Mouse (Mus musculus) gastrocnemius, postnatal 10 days (tissue): ENCODE measurements around the gene Lor. TPM values are rescaled to one million over a fixed set of nuclear protein-coding genes. Genes with fewer than 3 reads are reported as not detected.
A peak's percentile ranks its signal among the peaks of the same experiment; 100 is the strongest.

Source experiments
- DNase-seq: peaks from one replicate; pipeline ENCODE4 v3.0.0; 2021; ENCODE audit warnings: mixed read lengths
- long read RNA-seq, 2 experiments: library from polyadenylated mRNA; stranded (forward); transcript quantifications; one replicate each; pipeline ENCODE4 v2.0.0; 2021
- microRNA-seq, 2 experiments: library from miRNA; unstranded; fragments of <30 nt; microRNA quantifications; one replicate each; pipeline ENCODE4 v1.2.0; 2021
- total RNA-seq, 2 experiments: library from RNA; stranded (reverse); gene quantifications; 2 replicates each; pipeline ENCODE4 v1.2.3; 2021

The Lor gene
- total RNA-seq = not detected
- long read RNA-seq, experiment 1 = 0 reads
- long read RNA-seq, experiment 2 = 0 reads

DNA sequence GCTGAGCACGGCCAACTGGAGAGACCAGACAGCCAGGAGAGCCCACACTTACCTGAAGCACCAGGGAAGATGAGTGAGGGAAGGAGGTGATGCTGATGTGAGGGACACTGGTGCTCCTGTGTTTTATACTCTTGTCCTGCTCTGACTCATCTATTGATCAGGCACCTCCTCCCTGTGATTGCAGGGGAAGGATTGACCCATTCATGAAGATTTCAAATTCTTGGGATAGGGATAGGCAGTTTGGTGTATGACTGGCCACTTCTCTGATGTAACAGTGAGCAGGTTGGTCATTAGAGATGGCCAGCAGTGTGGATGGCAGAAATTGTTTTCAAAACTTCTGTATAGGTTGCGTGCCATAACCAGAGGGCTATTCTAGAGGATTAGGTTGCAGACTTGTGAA lies at the start of gene Lor:
Gene Lor (minus strand): TSS at position 101 of the 400 bp plus-strand sequence.
- no peak for DNase-seq

GRCm38 (mm10) chr3:92123847-92124246 lies 40.9 kb upstream of the Lor start, which contains the start of gene Prr9:
TSS of gene Prr9 (minus strand) at chr3:92123947.
- DNase-seq = no peak

DNA sequence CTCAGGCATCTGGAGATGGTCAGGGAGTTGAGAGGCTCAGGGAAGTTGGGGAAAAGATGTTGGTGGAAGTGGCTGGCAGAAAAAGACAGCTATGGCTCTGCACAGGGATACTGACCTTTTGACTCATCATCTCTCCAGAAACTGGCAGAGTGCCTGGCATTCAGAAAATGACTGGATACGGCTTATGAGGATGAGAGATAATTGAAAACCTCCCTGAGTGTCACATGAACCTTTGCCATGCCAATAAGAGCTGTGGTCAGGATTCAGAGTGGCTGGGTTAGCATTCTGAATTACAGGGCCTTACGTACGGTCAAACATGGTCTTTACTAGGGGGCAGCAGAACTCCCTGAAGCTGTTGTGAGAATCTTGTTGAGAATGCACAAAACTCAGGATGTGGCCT lies 38.0 kb upstream of the Lor start:
- DNase-seq = no peak

DNA sequence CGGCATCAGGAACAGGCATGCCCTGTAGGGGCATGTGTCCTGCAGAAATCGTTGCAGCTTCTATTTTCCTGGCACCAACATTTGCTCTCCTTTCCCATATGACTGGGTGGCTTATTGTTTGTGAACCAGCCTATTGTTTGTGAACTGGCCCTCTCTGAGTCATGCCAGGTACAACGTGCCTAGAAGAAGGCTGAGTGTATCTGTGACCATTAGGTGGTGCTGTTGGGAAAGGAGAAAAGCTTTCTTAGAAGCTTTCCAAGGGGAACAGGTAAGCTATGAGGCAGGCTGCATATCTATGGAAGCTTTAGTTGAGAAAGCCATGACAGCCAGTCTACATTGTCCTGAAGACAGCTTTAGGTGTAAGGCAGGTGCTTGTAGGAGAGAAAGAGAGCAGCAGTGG lies 35.0 kb upstream of the Lor start:
- DNase-seq = no peak

- DNase-seq = no peak
Observed at GRCm38 (mm10) chr3:92111526-92111925, 28.6 kb upstream of the Lor start.

DNA sequence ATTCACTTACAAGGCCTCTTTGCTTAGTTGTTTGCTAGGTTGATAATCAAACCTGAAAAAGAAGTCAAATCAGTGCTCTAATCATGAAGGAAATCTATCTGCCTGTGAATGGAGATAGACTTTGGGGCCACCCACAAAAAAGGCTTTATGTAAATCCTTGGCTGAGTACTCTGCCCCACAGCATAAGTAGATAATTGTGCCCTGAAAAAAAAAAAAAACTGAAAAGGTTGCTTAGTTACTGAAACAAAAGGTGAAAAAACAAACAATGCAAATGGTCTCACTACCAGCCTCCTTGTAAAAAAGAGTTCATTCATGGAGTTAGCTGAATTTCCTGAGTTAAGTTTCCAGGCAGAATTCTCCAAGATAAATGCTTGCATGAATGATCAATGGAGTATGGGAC lies 27.8 kb upstream of the Lor start:
- DNase-seq = no peak

- DNase-seq = no peak
Observed at GRCm38 (mm10) chr3:92106582-92106981, 23.6 kb upstream of the Lor start.

- peak; percentile 46 for DNase-seq
Observed at GRCm38 (mm10) chr3:92081285-92081931, 1.5 kb downstream of the Lor start.

- peak; percentile 68 for DNase-seq
Observed at GRCm38 (mm10) chr3:92080462-92081284, 2.3 kb downstream of the Lor start.

GRCm38 (mm10) chr3:92050382-92051054 lies 32.4 kb downstream of the Lor start:
- DNase-seq = no peak

DNA sequence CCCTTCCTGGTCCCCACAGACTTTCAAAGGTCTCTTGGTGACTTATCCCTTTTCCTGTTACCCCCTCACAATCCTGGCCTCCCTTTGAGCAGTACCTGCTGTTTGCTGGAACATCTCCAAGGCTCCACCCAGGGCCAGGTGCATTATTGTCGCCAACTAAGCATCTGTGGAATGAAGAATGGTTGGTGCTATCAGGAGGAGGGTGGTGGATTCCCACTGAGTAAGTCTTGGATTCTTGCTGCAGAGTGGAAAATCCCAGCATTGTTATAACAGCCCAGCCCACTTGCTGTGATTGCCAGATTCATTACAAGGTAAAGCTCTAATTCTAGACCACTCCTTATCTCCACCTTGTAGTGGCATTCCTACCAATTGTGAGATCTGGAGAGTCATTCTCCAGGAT lies 49.0 kb downstream of the Lor start:
- DNase-seq = no peak

- DNase-seq = no peak
Observed at GRCm38 (mm10) chr3:92033203-92033602, 49.7 kb downstream of the Lor start.

Small RNAs within 50 kb of the gene (microRNA-seq; reads per million reads assigned to microRNA genes)
- gene Gm25145 = 0 reads per million in 2 experiments

Other genes starting within 250 kb of the Lor start
- gene Pglyrp3, start 68.6 kb downstream of the Lor start, total RNA-seq = not detected
- gene Prr9, start 40.8 kb upstream of the Lor start, total RNA-seq = under 1 TPM in 1 of 2 experiments, not detected in 1; 0.23 TPM
- gene Lelp1, start 59.6 kb upstream of the Lor start, total RNA-seq = not detected
- gene Sprr2a1, start 132.7 kb upstream of the Lor start, total RNA-seq = not detected
- not detected for gene Sprr2a2, start 132.8 kb upstream of the Lor start, total RNA-seq
- not detected for gene Sprr2a3, start 202.3 kb upstream of the Lor start, total RNA-seq
- gene Sprr2b, start 233.5 kb upstream of the Lor start, total RNA-seq = not detected